Mouse (Mus musculus) lung, embryonic 15.5 days (tissue): ENCODE data around the gene Ell. TPM values are rescaled to one million over a fixed set of nuclear protein-coding genes. Genes with fewer than 3 reads are reported as not detected.

Experiments used
- ATAC-seq: fragments of 200-750 bp; cut with Nextera tagmentation; 2 replicates; pipeline ENCODE4 v1.8.0; 2017; ENCODE audit warnings: moderate number of reproducible peaks, borderline replicate concordance; ENCODE audit not compliant: low FRiP score, low TSS enrichment; ENCODE audit errors: extremely low read depth
- H3K27ac ChIP-seq: fragments of 300-500 bp; sonication (generic); 2 replicates; pipeline ENCODE4 v1.5.1; 2015; ENCODE audit warnings: moderate library complexity, mild to moderate bottlenecking, inconsistent platforms
- H3K27me3 ChIP-seq: fragments of 300-500 bp; sonication (generic); 2 replicates; pipeline ENCODE4 v1.6.1; 2015; ENCODE audit warnings: inconsistent platforms
- H3K36me3 ChIP-seq: fragments of 300-500 bp; sonication (generic); 2 replicates; pipeline ENCODE4 v1.6.1; 2015; ENCODE audit warnings: inconsistent platforms
- H3K4me1 ChIP-seq: fragments of 300-500 bp; sonication (generic); 2 replicates; pipeline ENCODE4 v1.6.1; 2015; ENCODE audit warnings: inconsistent platforms
- H3K4me2 ChIP-seq: fragments of 300-500 bp; sonication (generic); 2 replicates; pipeline ENCODE4 v1.6.1; 2015; ENCODE audit warnings: inconsistent platforms, mild to moderate bottlenecking, moderate library complexity
- H3K4me3 ChIP-seq: fragments of 300-500 bp; sonication (generic); 2 replicates; pipeline ENCODE4 v1.5.1; 2015; ENCODE audit warnings: mild to moderate bottlenecking, inconsistent platforms
- H3K9ac ChIP-seq: fragments of 300-500 bp; sonication (generic); 2 replicates; pipeline ENCODE4 v1.6.1; 2015; ENCODE audit warnings: inconsistent platforms
- H3K9me3 ChIP-seq: fragments of 300-500 bp; sonication (generic); 2 replicates; pipeline ENCODE4 v1.6.1; 2016; ENCODE audit warnings: inconsistent platforms
- WGBS: fragments of 180-500 bp; shearing (Covaris S2); methylation state at CpG from one replicate; pipeline ENCODE4 v1.1.7; 2015; 5-methylcytosine and 5-hydroxymethylcytosine counted together
- polyA plus RNA-seq: library from polyadenylated mRNA; unstranded; fragments of >200 nt; fragmentation: Nextera tagmentation; extraction: Ambion mirVana; gene quantifications from 2 replicates; pipeline ENCODE4 v1.2.1, GENCODE M21; 2015

The Ell gene
- 17.2 and 17.5 TPM in 2 replicates for polyA plus RNA-seq

- peak within 1 kb of the TSS; percentile 85 for H3K4me2 ChIP-seq
- peak within 1 kb of the TSS; percentile 86 for H3K4me3 ChIP-seq
- peaks cover 30% of the 10 kb centered on the region for H3K4me1 ChIP-seq
- no peaks in the 10 kb centered on the region for H3K9me3 ChIP-seq
- peak within 1 kb of the TSS; percentile 95 for H3K27ac ChIP-seq
- peak; percentile 92 for ATAC-seq
- H3K36me3 ChIP-seq = peaks cover 21% of the 10 kb centered on the region
- peak within 1 kb of the TSS; percentile 93 for H3K9ac ChIP-seq
- H3K27me3 ChIP-seq = no peaks in the 10 kb centered on the region
- WGBS = under 1% methylated on average over 58 of the region's 58 CpGs
These were observed at the start of gene Ell for GRCm38 (mm10) chr8:70539077-70539813. TSS of gene Ell (plus strand) at chr8:70539457.

GRCm38 (mm10) chr8:70489576-70489975 is 49.7 kb upstream of the Ell start:
- H3K4me1 ChIP-seq = peaks cover 71% of the 10 kb centered on the region
- H3K27me3 ChIP-seq = peaks cover 98% of the 10 kb centered on the region
- H3K27ac ChIP-seq = peak overlapping the region; percentile 97
- peak overlapping the region; percentile 32 for H3K4me3 ChIP-seq
- H3K9me3 ChIP-seq = no peaks in the 10 kb centered on the region
- H3K4me2 ChIP-seq = peak overlapping the region; percentile 82
- no peaks in the 10 kb centered on the region for H3K36me3 ChIP-seq
- no peak for ATAC-seq
- H3K9ac ChIP-seq = peak overlapping the region; percentile 33
- WGBS = under 1% methylated on average over 35 of the region's 41 CpGs

GRCm38 (mm10) chr8:70490061-70490879 is 49.0 kb upstream of the Ell start:
- no peak for ATAC-seq
- 14% methylated on average over 10 of the region's 10 CpGs for WGBS

GRCm38 (mm10) chr8:70490880-70491495 is 48.3 kb upstream of the Ell start:
- peaks cover 98% of the 10 kb centered on the region for H3K27me3 ChIP-seq
- H3K4me2 ChIP-seq = peak overlapping the region; percentile 82
- H3K9ac ChIP-seq = no peak overlapping the region
- H3K9me3 ChIP-seq = no peaks in the 10 kb centered on the region
- H3K4me3 ChIP-seq = peak overlapping the region; percentile 54; the same call in 1 of the 2 replicates
- H3K27ac ChIP-seq = peak overlapping the region; percentile 97
- WGBS = 5% methylated on average over 20 of the region's 20 CpGs
- no peak for ATAC-seq
- H3K4me1 ChIP-seq = peaks cover 81% of the 10 kb centered on the region
- H3K36me3 ChIP-seq = no peaks in the 10 kb centered on the region

More at GRCm38 (mm10) chr8:70490061-70490879, 49.0 kb upstream of the Ell start:
- H3K9me3 ChIP-seq = no peaks in the 10 kb centered on the region
- H3K4me2 ChIP-seq = peak overlapping the region; percentile 82
- H3K4me3 ChIP-seq = peak overlapping the region; percentile 54; the same call in 1 of the 2 replicates
- H3K36me3 ChIP-seq = no peaks in the 10 kb centered on the region
- peak overlapping the region; percentile 97 for H3K27ac ChIP-seq
- H3K4me1 ChIP-seq = peaks cover 74% of the 10 kb centered on the region
- peak overlapping the region; percentile 33; the same call in 1 of the 2 replicates for H3K9ac ChIP-seq
- H3K27me3 ChIP-seq = peaks cover 98% of the 10 kb centered on the region

- Histone ChIP-seq H3K27me3 (peaks cover 97% of the 10 kb centered on the region), H3K9ac (peak within 1 kb of the TSS; percentile 63), H3K27ac (peak within 1 kb of the TSS; percentile 97), H3K36me3 (no peaks in the 10 kb centered on the region), H3K4me3 (peak within 1 kb of the TSS; percentile 54), H3K9me3 (no peaks in the 10 kb centered on the region), H3K4me1 (peaks cover 68% of the 10 kb centered on the region), H3K4me2 (peak within 1 kb of the TSS; percentile 82)
- WGBS = under 1% methylated on average over 53 of the region's 93 CpGs
- ATAC-seq = peak; percentile 16; the same call in 1 of the 2 replicates
These were observed 46.3 kb upstream of the Ell start, which contains the start of gene Crlf1 for GRCm38 (mm10) chr8:70492664-70493640. TSS of gene Crlf1 (plus strand) at chr8:70493158.

- Histone ChIP-seq H3K27ac (peak overlapping the region; percentile 97), H3K9ac (peak overlapping the region; percentile 63), H3K36me3 (no peaks in the 10 kb centered on the region), H3K27me3 (peaks cover 97% of the 10 kb centered on the region), H3K4me1 (peaks cover 59% of the 10 kb centered on the region), H3K9me3 (no peaks in the 10 kb centered on the region), H3K4me2 (peak overlapping the region; percentile 82), H3K4me3 (peak overlapping the region; percentile 54)
- under 1% methylated on average over 44 of the region's 47 CpGs for WGBS
- no peak for ATAC-seq
These were observed 45.4 kb upstream of the Ell start for GRCm38 (mm10) chr8:70493692-70494415.

GRCm38 (mm10) chr8:70494416-70494945 is 44.8 kb upstream of the Ell start:
- Histone ChIP-seq H3K9me3 (no peaks in the 10 kb centered on the region), H3K27ac (0 out of 2 replicates have a peak overlapping the region, but pooled peaks have one; percentile 21), H3K4me3 (peak overlapping the region; percentile 54), H3K4me2 (peak overlapping the region; percentile 82), H3K9ac (peak overlapping the region; percentile 41), H3K36me3 (no peaks in the 10 kb centered on the region), H3K4me1 (peaks cover 53% of the 10 kb centered on the region), H3K27me3 (peaks cover 95% of the 10 kb centered on the region)
- no peak for ATAC-seq
- 1% methylated on average over 27 of the region's 28 CpGs for WGBS

- H3K36me3 ChIP-seq = no peaks in the 10 kb centered on the region
- no peak overlapping the region for H3K27ac ChIP-seq
- WGBS = 5% methylated on average over 21 of the region's 21 CpGs
- peak overlapping the region; percentile 41 for H3K9ac ChIP-seq
- no peak for ATAC-seq
- H3K4me3 ChIP-seq = peak overlapping the region; percentile 54
- H3K4me2 ChIP-seq = peak overlapping the region; percentile 82
- peaks cover 50% of the 10 kb centered on the region for H3K4me1 ChIP-seq
- H3K9me3 ChIP-seq = no peaks in the 10 kb centered on the region
- H3K27me3 ChIP-seq = peaks cover 93% of the 10 kb centered on the region
These were observed 44.1 kb upstream of the Ell start for GRCm38 (mm10) chr8:70495001-70495770.

GRCm38 (mm10) chr8:70495771-70496062 is 43.5 kb upstream of the Ell start:
- H3K9ac ChIP-seq = peak overlapping the region; percentile 41; the same call in 1 of the 2 replicates
- whole genome bisulfite sequencing = 12% methylated on average over 12 of the region's 12 CpGs
- H3K27me3 ChIP-seq = peaks cover 93% of the 10 kb centered on the region
- peak overlapping the region; percentile 82 for H3K4me2 ChIP-seq
- H3K27ac ChIP-seq = no peak overlapping the region
- no peak for ATAC-seq
- peaks cover 50% of the 10 kb centered on the region for H3K4me1 ChIP-seq
- H3K36me3 ChIP-seq = no peaks in the 10 kb centered on the region
- peak overlapping the region; percentile 54 for H3K4me3 ChIP-seq
- H3K9me3 ChIP-seq = no peaks in the 10 kb centered on the region
